Mouse (Mus musculus) neural tube, embryonic 14.5 days (tissue): ENCODE measurements around the gene Ifitm7. TPM values are rescaled to one million over a fixed set of nuclear protein-coding genes. Genes with fewer than 3 reads are reported as not detected.

Experiments
- ATAC-seq: fragments of 200-750 bp; cut with Nextera tagmentation; 2 replicates; pipeline ENCODE4 v1.8.0; 2017; ENCODE audit warnings: low read depth, mild to moderate bottlenecking, moderate TSS enrichment, moderate library complexity
- H3K27ac ChIP-seq: fragments of 300-500 bp; sonication (generic); 2 replicates; pipeline ENCODE4 v1.5.1; 2014; ENCODE audit warnings: low read depth, mild to moderate bottlenecking, control low read depth, low read length, moderate library complexity, mixed read lengths
- H3K27me3 ChIP-seq: fragments of 300-500 bp; sonication (generic); 2 replicates; pipeline ENCODE4 v1.6.1; 2014; ENCODE audit warnings: low read length; ENCODE audit not compliant: control insufficient read depth, insufficient read depth
- H3K36me3 ChIP-seq: fragments of 300-500 bp; sonication (generic); 2 replicates; pipeline ENCODE4 v1.6.1; 2014; ENCODE audit warnings: low read length, mixed read lengths; ENCODE audit not compliant: control insufficient read depth, insufficient read depth
- H3K4me1 ChIP-seq: fragments of 300-500 bp; sonication (generic); 2 replicates; pipeline ENCODE4 v1.6.1; 2014; ENCODE audit warnings: low read length; ENCODE audit not compliant: control insufficient read depth, insufficient read depth
- H3K4me2 ChIP-seq: fragments of 300-500 bp; sonication (generic); 2 replicates; pipeline ENCODE4 v1.6.1; 2014; ENCODE audit warnings: mild to moderate bottlenecking, low read depth, low read length, control low read depth
- H3K4me3 ChIP-seq: fragments of 300-500 bp; sonication (generic); 2 replicates; pipeline ENCODE4 v1.5.1; 2014; ENCODE audit warnings: low read depth, low read length, control low read depth, mixed read lengths
- H3K9ac ChIP-seq: fragments of 300-500 bp; sonication (generic); replicated peaks from 2 replicates; pipeline ENCODE4 v1.6.1; 2014; ENCODE audit warnings: low read depth, mild to moderate bottlenecking, control low read depth, low read length, mixed read lengths
- H3K9me3 ChIP-seq: fragments of 300-500 bp; sonication (generic); 2 replicates; pipeline ENCODE4 v1.6.1; 2016; ENCODE audit warnings: low read length; ENCODE audit not compliant: control insufficient read depth
- WGBS: fragments of 180-500 bp; shearing (Covaris S2); extraction: QIAGEN DNeasy Blood & Tissue Kit; methylation state at CpG from one replicate; pipeline ENCODE4 v1.1.7; 2014; 5-methylcytosine and 5-hydroxymethylcytosine counted together
- polyA plus RNA-seq: library from polyadenylated mRNA; unstranded; fragments of >200 nt; fragmentation: Nextera tagmentation; extraction: Ambion mirVana; gene quantifications from 2 replicates; pipeline ENCODE4 v1.2.1, GENCODE M21; 2014

The Ifitm7 gene
- polyA plus RNA-seq, 1 experiment from 2014 or later, result 1.3 TPM

DNA sequence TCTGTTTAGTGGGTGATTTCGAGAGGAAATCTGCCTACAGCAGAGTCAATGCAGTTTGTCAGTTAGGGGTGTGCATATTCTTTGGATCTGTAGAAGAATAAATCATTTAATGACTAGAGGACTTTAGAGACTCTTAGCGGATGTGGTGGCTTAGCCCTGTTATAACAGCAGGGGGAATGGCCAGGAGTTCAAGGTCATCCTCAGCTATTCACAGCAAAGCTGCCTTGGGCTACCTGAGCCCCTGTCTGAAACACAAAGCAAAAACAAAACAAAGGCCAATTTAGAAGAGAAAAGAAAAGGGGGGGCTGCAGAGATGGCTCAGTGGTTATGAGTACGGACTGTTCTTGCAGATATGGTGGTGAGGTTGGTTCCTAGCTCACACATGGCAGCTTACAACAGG lies 35.4 kb downstream of the Ifitm7 start:
- H3K27me3 ChIP-seq, result no peaks in the 10 kb centered on the region
- no peak overlapping the region for H3K27ac ChIP-seq
- H3K9me3 ChIP-seq, result no peaks in the 10 kb centered on the region
- H3K9ac ChIP-seq, result no peak overlapping the region
- no peaks in the 10 kb centered on the region for H3K4me1 ChIP-seq
- no peak for ATAC-seq
- H3K4me2 ChIP-seq, result no peak overlapping the region
- no peaks in the 10 kb centered on the region for H3K36me3 ChIP-seq
- no peak overlapping the region for H3K4me3 ChIP-seq
- 78% methylated on average over 3 of the region's 3 CpGs for WGBS

GRCm38 (mm10) chr16:13946306-13946705 lies 40.4 kb downstream of the Ifitm7 start:
- Histone ChIP-seq H3K4me3 (no peak overlapping the region), H3K4me2 (no peak overlapping the region), H3K9ac (no peak overlapping the region), H3K4me1 (no peaks in the 10 kb centered on the region), H3K27me3 (0 out of 2 replicates have a peak, but pooled peaks cover under 1% of the 10 kb centered on the region), H3K27ac (no peak overlapping the region), H3K36me3 (no peaks in the 10 kb centered on the region), H3K9me3 (no peaks in the 10 kb centered on the region)
- no peak for ATAC-seq
- 85% methylated on average over 1 of the region's 1 CpGs for WGBS

- Histone ChIP-seq H3K27ac (no peak overlapping the region), H3K4me3 (no peak overlapping the region), H3K4me2 (no peak overlapping the region), H3K9ac (no peak overlapping the region), H3K4me1 (no peaks in the 10 kb centered on the region), H3K27me3 (0 out of 2 replicates have a peak, but pooled peaks cover 3% of the 10 kb centered on the region), H3K36me3 (no peaks in the 10 kb centered on the region), H3K9me3 (no peaks in the 10 kb centered on the region)
- 88% methylated on average over 4 of the region's 4 CpGs for WGBS
- ATAC-seq, result no peak
Measured at GRCm38 (mm10) chr16:13945153-13945552, 41.5 kb downstream of the Ifitm7 start.

- H3K4me2 ChIP-seq, result no peak overlapping the region
- H3K9ac ChIP-seq, result no peak overlapping the region
- no peaks in the 10 kb centered on the region for H3K36me3 ChIP-seq
- H3K4me3 ChIP-seq, result no peak overlapping the region
- H3K4me1 ChIP-seq, result no peaks in the 10 kb centered on the region
- no peak overlapping the region for H3K27ac ChIP-seq
- no peaks in the 10 kb centered on the region for H3K9me3 ChIP-seq
- 0 out of 2 replicates have a peak, but pooled peaks cover 3% of the 10 kb centered on the region for H3K27me3 ChIP-seq
- ATAC-seq, result no peak
- WGBS, result 88% methylated on average over 5 of the region's 5 CpGs
Measured at GRCm38 (mm10) chr16:13944752-13945151, 41.9 kb downstream of the Ifitm7 start.

- no peaks in the 10 kb centered on the region for H3K9me3 ChIP-seq
- no peaks in the 10 kb centered on the region for H3K36me3 ChIP-seq
- WGBS, result 63% methylated on average over 4 of the region's 4 CpGs
- H3K4me2 ChIP-seq, result no peak overlapping the region
- H3K4me1 ChIP-seq, result no peaks in the 10 kb centered on the region
- H3K9ac ChIP-seq, result no peak overlapping the region
- H3K27me3 ChIP-seq, result 0 out of 2 replicates have a peak, but pooled peaks cover 3% of the 10 kb centered on the region
- no peak overlapping the region for H3K27ac ChIP-seq
- H3K4me3 ChIP-seq, result no peak overlapping the region
- no peak for ATAC-seq
Measured at GRCm38 (mm10) chr16:13944178-13944577, 42.5 kb downstream of the Ifitm7 start.

DNA sequence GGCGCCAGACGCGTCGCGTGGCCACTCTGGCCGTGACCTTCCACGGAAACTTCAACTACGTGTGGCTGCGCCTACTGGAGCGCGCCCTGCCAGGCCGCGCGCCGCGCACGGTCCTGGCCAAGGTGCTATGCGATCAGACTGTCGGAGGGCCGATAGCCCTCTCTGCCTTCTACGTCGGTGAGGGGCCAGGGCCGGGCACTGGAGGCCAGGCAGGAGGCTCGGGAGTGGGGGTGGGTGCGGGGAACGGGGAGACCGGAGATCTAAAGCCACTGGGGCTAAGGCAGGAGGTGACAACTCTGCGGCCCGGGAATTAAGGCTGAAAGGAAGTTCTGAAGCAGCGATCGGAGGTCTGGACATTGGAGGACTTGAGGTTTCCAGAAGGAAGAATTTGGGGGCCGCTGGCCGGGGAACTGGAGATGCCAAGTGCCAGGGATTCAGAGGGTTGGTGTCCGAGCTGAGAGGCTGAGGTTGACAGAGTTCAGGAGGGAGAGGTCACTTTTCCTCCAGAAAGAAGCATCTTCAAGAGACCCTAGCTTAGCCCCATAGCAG lies 45.8 kb downstream of the Ifitm7 start:
- Histone ChIP-seq H3K27me3 (0 out of 2 replicates have a peak, but pooled peaks cover 3% of the 10 kb centered on the region), H3K36me3 (no peaks in the 10 kb centered on the region)
- WGBS, result 4% methylated on average over 26 of the region's 34 CpGs

GRCm38 (mm10) chr16:13940139-13940846 lies 46.4 kb downstream of the Ifitm7 start:
- peak; percentile 100 for ATAC-seq
- Histone ChIP-seq H3K9ac (peak overlapping the region; percentile 74), H3K36me3 (no peaks in the 10 kb centered on the region), H3K27me3 (0 out of 2 replicates have a peak, but pooled peaks cover 3% of the 10 kb centered on the region), H3K27ac (0 out of 2 replicates have a peak overlapping the region, but pooled peaks have one; percentile 10), H3K4me1 (no peaks in the 10 kb centered on the region), H3K9me3 (no peaks in the 10 kb centered on the region), H3K4me3 (peak overlapping the region; percentile 61), H3K4me2 (peak overlapping the region; percentile 97)
- 3% methylated on average over 28 of the region's 28 CpGs for WGBS

More for the DNA sequence above, 45.8 kb downstream of the Ifitm7 start:
- H3K27ac ChIP-seq, result 0 out of 2 replicates have a peak overlapping the region, but pooled peaks have one; percentile 10
- peak overlapping the region; percentile 74 for H3K9ac ChIP-seq
- H3K4me3 ChIP-seq, result peak overlapping the region; percentile 61
- peak overlapping the region; percentile 97 for H3K4me2 ChIP-seq
- H3K4me1 ChIP-seq, result no peaks in the 10 kb centered on the region
- no peaks in the 10 kb centered on the region for H3K9me3 ChIP-seq
- peak; percentile 88 for ATAC-seq
